Mouse (Mus musculus): ENCODE measurements at regions not wholly inside any gene's neighbourhood (a gene's known extent, or its start where the extent isn't known, plus 50 kb on each side); places are given as distances from the start of the nearest gene placed in this dataset.
"Not testable (repeated sequence)": the region's sequence is repeated elsewhere in the genome, so short reads cannot be mapped to it uniquely, and the experiment has no call there.

DNA sequence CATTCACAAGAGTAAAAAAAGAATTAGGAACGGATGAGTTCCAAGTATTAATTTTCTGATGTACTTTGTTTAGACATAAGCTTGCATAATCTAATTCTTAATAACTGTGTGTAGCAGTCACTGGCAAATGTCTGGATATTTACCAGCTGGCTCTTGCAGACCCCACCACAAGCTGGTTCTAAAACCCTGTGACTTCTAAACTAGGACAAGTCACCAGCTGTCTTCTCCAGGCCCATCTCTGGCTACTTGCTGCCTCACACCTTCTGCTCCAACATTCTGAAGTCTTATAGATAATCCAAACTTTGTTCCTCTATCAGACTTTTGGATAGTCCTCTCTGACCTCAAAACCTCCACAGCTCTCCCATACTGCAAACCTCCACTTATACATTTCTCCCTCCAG is 189.9 kb upstream of the Rhobtb1 start:
- DNase-seq: no peak

DNA sequence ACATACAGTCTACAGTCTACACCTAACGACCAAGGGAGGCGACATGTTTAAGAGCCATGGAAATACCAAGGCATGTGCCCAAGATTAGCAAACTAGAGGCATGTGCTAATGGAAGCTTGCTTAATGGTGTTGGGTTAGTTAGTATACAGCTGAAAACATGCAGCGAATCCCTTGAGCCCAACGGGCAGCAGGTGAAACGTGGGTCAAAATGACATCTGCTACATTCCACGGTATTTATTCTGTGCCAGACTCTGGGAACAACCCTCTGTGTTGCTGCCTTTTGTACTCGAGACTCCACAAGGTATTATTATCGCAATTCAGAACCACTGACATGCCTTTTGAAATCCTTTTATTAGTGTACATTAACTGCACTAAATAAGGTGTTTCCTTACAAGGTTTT is 188.1 kb upstream of the Rhobtb1 start:
- no peak for DNase-seq

DNA sequence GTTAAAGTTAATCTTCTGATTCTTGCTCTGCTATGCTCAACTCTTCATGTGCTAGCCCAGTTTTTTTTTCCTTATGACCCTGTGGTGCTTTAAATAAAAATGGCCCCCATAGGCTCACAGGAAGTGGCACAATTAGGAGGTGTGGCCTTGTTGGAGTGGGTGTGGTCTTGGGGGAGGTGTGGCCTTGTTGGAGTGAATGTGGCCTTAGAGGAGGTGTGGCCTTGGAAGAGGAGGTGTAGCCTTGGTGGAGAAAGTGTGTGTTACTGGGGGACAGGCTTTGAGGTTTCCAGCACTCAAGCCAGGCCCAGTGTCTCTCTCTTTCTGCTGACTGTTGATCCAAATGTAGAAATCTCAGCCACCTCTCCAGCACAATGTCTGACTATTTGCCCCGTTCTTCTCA is 186.0 kb upstream of the Rhobtb1 start:
- no peak for DNase-seq

DNA sequence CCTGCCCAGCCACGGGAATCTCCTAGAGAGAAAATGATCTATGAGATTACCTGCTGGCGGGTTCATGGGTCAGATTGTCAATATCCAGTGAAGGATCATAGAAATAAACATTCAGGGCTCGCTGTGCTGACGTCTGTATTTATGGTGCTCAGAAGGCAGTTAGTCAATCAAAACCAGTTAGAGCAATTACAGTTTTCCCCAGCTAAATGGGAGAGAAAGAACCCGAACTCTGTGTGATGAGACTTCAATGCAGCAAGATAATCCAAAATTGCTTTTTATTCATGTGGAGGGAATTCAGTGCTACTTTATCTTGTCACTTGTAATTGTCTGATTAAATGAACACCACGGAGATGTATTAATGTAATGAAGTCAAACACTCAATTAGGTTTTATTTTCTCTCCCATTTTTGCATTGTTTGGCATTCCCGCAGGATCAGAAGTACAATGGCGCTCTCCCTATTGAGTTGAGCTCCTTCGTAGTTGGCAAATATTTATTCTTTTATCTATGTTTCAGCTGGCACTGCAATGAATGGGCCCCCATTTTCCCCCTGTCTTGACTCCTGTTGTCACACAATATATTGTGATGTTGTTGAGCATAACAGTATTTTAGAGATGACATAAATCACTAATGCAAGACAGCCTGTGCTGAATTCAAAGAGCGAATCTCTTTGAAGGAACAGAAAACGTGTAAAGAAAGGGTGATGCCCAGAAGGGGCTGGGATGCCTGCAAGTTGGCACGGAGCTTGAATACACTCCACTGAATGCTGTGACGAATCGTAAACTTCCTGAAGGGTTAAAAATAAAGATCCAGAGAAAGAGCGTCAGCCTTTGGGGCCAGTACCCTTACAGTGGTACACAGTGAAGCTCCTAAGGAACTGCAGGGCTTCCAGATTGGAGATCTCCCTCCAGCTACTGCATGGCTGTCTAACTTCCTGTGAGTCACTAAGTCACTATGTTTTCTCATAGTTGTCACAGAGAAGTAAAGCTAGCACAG is 183.0 kb upstream of the Rhobtb1 start:
- no peak for DNase-seq

DNA sequence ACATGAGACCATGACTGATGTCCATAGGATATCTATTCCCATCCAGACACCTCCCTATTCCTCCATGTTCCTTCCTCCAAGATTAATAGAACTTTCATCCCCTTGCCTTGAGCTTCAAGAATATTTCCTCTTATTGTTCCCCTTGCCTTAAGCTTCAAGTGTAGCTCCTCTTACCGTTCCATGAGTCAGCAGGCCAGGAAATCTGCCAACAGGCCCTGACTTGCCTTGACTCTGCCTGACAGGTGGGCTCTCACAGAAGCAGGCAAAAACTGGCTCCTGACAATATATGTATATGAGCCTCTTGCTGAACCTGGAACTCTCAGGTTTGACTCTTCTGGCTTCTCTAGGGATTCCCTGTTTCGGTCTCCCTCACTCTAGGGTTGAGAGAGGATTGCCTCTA is 180.7 kb upstream of the Rhobtb1 start:
- DNase-seq: no peak

DNA sequence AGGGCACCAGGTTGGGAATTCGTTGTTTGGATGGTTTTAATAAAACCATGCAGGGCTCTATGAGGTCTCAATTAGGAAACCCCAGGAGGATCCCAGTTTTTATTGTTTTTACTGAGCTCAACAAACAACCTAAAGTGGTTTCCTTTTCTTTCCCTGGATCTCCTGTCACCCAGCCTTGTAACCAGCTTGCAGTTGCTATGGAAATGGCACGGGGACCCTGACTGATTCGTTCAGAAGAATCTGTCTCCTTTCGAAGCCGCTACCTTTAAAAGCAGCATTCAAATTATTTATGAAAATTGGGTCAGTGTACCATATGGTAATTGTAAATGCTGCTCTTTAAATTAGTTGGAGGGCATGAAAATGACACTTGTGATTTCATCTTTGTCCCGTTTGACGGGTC is 176.5 kb upstream of the Rhobtb1 start:
- no peak for DNase-seq

DNA sequence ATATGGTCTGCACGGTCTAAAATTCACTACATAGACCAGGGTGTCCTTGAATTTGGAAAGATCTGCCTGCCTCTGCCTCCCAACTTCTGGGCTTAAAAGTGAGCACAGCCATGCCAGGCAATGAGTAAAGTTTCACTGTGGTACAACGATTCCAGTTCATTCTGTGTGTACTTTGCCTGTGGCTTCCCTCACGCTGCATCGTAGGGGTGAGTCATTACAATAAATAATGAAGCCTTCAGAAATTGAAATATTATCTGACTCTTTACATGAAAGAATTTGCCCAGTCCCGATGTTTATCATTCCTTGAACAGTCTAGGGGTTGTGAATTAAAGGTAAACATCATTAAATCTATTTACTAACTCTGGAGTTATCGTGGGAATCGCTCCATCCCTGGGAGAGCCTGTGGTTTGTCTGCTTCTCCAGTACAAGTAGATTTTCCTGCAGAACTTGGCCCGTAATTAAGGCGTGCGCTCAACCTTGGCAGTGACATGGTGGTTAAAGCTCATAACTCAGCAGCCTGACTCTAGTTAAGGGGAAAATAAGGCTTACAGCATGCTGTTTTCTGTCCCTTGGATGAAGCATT is 174.7 kb upstream of the Rhobtb1 start:
- DNase-seq: no peak

DNA sequence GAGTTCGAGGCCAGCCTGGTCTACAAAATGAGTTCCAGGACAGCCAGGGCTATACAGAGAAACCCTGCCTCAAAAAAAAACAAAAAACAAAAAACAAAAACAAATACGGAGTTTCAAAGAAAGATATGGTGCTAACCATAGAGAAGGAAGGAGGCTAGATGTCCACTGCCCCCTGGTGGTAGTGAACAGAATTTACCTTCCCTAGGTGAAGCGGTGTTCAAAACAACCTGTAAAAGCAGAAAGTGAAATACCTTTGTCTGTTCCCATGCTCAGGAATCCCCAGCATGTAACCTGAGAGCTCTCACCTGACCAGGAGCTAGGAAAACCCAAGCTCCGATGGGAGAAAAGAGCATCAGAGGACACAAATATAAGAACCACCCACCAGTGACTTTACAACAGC is 173.1 kb upstream of the Rhobtb1 start:
- peak; percentile 21 for DNase-seq

DNA sequence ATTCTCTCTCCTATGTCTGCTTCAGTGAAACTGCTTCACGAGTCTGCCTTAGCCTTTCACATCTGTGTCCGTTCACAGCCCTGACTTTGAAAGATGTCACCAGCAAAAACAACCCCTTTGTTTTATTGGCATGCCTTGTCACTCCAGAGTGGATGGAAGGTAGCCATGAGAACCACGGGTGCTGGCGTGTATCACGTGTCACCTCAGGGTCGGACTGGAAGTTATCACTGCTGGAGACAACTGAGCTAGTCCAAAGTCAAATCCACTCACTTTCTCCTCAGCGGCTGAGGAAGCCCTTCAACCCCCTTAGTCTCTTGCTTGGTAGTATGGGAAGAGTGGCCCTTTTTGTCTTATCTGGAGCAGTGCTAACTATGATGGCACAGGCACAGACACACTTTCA is 171.3 kb upstream of the Rhobtb1 start:
- peak; percentile 10 for DNase-seq

DNA sequence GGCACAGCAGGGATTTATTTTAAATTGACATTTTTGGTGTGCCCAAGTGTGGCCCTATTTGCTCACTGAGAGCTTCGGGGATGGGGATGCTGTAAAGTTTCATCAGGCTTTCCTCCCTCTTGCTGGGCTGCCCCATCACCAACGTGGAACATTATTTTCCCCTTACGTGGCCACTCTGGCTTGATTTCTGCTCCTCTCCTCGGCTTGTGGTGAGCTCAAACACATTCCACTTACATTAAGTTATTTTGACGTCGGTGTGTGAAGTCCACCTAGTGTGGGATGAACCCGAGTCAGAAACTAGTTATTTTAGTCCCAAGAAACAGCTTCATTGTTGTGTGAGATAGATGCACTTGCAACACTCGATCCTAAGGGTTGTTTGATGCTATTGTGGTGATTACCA is 168.9 kb upstream of the Rhobtb1 start:
- DNase-seq: no peak

DNA sequence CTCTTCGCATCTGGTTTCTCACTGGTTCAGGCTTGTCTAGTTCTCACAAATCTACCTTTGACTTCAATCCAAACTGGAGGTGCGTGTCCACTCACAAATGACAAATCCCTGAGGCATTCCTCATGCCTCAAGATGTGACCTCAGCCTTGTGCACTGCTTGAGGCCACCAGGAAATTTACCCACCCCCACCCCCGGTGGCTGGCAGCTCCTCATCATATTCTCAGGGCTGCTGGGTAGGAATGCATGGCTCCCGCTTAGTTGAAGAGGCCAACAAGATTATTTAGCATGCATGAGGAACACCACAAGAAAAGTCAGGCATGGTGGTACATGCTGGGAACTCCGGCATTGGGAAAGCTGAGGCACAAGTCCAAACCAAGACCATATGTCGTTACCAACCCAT is 160.7 kb upstream of the Rhobtb1 start:
- DNase-seq: no peak

DNA sequence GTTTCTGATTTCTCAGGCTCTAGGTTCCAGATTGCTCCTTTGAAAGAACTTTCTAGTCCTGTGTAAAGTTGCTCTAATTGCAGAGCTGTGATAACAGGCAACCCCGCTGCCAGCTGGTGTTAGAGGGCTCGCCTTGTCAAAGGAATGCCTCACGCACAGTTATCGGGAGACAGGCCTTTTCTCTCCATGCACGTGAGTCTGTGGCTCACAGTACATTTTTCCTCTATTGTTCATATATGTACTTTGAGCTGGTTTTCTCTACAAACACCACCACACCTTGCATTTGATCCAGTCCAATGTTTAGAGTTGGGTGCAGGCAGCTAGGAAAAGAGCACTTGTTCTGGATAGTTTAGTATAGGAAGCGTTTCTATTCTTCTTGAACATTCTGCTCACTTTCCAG is 151.6 kb upstream of the Rhobtb1 start:
- DNase-seq: no peak

DNA sequence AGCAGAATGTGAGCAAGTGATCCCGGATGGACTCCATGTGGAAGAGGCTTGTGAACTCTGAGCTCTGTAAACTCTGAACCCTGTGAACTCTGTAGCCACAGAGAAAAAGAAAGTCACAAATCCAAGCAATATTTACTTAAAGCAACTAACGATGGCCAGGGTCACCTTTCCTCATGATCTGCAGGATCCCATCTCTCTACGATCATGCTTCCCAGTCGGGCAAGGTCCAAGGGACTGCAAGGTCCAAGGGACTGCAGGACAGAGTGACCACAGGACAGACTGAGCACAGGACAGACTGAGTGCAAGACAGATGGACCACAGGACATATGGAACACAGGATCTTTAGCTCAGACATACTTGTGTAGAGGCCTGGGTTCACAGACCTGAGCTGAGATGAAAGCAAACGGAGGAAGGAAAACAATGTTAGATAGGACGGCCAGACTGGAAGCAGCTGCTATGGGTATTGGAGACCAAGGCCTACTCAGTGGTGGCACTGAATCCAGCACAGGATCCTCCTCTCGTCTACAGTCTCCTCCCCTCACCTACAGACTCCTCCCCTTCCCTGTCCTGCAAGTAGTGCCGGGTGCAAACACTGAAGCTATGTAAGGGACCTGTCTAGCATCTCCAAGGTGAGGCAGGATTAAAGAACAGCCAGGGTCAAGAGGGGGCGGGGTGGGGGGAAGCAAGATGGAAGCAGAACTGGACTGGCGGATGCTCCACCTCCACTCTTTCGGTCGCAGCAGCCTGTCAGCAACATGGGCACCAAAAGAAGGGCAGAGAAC is 149.4 kb upstream of the Rhobtb1 start:
- no peak for DNase-seq

DNA sequence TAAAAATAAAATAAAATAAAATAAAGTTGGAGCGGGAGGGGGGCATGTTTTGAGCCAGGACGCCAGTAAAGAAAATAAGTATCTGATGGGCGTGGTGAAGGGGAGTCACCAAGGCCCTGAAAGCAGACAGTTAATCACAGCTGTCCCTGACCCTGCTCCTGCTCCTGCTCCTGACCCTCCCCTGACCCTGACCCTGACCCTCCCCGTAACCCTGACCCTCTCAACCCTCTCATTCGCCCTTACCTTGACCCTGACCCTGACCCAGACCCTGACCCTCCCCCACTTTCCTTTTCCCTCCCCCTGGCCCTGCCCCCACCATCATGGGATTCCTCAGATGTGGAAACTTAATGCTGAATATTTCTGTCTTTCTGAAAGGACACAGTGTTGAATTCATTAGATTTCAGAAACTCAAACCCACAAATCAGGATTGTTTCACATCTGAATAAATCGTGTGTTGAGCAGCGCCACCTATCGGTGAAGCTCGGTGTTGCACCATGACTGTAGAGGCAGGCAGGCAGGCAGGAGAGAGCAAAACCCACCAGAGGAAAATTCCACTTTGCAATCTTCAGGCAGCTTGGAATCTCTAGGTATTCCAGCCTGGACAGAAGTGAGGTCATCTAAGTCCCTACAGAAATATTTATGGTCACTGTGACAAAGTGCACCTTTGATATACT is 145.9 kb upstream of the Rhobtb1 start:
- DNase-seq: peak; percentile 92

DNA sequence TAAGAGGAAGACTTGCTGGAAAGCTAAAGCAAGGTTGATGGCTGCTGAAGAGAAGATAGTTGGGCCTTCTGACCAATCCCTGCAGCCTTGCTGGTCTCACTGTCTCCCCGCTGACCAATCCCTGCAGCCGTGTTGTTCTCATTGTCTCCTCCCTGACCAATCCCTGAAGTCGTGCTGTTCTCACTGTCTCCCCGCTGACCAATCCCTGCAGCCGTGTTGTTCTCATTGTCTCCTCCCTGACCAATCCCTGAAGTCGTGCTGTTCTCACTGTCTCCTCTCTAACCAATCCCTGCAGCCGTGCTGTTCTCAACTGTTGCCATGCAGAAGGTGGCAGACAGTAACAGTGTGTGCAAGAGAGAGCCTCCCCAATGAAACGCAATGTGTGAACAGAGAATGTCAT is 142.6 kb upstream of the Rhobtb1 start:
- DNase-seq: not testable (repeated sequence)

DNA sequence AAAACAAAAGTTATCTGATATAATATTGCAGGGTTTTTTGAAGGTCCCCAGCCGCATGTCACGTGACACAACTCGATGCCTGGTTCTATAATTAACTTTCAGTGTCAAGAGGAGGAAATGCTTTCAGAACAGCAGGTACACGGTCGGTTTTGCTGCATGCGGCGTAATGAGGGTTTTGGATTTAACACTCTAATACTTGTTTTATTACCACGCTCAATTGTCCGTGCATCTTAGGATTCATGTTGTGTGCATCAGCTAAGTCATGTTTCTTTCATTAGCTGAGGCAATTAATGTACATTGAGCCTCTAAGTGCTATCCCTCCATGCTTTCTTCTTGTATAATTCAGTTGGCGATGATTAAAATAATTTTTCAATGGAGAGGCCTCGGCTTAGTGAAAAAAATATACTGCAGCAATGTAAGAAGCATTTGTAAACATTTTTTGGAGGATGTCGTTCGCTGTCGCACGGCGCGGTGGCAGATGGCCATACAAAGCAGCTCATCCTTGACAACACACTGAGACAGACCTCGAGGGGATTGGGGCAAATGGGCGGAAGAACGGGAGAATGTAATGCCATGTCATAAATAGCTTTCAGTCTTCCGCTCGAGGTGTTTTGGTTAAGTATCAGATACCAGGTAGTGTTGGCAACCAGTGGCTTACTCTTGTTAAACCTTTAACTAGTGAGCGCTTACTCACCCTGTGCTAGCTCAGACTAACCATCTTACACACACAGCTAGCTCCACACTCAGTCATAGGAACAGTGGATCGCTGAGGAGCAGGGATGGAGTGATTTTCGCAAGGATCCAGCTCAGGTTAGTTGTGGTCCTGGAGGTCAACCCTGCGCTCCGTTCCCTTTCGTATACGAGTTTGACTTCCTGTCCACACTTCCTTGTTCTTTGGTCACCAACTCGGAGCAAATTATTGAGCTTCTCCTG is 130.2 kb upstream of the Rhobtb1 start:
- peak; percentile 11 for DNase-seq

DNA sequence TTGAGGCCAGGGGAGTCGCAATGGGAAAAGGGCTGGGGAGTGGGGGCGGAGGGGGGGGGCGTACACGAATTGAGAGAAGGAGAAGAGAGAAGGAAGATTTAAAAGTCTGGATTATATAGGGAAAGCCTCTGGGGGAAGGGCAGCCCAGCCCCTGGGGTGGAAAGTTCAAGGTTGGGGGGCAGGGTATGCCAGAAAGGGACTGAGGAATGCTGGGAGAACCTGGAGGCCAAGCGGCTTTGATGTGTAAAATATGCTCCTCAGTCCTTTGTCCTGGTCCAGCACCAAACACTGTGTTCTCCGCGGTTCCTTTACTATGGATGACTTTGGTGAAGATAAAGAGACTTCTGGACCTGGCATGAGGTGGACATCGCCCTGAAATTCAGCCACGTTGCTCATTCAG is 117.8 kb upstream of the Rhobtb1 start:
- DNase-seq: no peak

DNA sequence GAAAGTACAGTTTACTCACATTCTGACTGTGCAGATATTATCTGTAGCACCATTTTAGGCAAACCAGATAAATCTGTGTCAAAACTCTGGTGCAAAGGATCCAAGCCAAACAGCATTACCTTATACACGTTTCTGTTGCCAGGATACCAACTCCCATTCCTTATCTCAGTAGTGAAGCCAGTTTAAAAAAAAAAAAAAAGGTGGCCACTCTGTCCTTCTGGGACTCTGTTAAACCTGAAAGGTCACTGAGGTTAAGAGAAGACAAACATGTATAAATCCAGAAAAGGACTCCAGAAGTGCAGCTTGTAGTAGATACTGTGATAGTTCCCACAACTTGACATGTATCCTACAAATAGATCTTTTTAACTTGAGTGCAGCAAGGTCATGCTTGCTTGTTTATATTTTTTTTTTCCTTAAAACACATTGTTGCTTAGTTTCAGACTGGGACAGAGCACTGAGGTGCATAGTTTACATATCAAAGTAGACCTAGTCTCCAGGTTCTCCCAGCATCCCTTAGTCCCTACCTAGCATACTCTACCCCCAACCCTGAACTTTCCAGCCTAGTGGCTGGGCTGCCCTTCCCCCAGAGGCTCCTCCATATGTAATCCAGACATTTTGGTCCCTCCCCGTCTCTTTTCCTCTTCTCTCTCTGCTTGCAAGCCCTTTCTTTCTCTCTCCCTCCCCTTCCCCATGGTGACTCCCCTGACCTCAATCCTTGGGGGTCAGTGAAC is 116.7 kb upstream of the Rhobtb1 start:
- DNase-seq: no peak

DNA sequence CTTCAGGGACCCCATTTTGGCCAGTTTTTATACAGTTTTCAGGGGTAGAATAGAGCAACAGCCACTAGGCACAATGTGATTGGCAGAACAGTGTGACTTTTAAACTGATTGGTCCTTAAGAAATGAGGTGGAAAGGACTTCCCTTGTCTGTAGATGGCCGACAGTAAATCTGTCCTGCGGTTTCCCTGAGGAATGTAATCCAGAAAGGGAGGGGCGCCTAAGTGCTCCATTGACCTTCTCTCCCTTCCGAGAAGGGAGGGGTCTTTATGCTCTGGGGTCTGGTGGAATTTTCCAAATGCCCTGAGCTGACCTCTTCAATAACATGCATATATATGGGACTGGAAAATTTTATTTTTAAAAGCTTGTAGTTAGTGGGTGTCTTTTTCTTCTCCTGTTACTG is 115.7 kb upstream of the Rhobtb1 start:
- DNase-seq: not testable (repeated sequence)

DNA sequence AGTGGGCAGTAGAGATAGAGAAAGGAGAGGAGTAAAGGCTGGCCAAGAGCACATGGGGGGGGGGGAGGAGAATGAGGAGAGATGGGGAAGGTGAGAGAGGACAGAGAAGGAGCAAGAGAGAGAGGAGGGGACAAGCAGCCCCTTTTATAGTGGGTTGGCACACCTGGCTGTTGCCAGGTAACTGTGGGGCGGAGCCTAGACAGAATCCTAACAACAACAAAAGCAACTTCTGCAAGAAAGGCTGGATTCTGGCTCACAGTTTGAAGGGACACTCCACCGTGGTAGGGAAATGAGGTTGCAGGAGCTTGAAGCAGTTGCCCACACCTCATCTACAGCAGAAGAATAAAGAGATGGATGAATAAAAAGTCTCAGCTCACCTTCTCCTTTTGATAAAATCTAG is 115.1 kb upstream of the Rhobtb1 start:
- no peak for DNase-seq

DNA sequence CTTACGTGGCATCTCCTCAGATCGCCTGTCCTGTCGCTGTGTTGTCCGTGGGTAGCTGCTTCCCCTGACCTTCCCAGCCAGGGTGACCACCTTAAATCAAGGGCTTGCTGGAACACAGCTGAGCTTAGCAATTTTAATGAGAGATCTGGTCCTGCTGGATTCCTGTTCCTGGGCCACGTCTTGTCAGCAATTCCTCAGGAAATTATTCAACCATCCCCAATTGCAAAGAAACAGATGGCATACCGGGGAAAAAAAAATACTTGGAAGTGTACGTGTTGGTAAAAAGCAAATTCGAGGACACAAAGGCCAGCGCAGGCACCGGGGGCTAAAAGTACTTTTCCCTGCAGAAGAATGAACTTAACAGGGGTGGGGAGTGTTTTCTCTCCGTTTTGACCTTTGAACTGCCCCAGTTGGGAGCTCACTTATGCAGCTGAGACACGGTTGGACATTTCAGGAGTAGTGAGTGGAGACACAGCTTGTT is 107.0 kb upstream of the Rhobtb1 start:
- no peak for DNase-seq

Data from heart, postnatal 4 days (tissue).